Mouse (Mus musculus): ENCODE measurements at regions not wholly inside any gene's neighbourhood (a gene's known extent, or its start where the extent isn't known, plus 50 kb on each side); places are given as distances from the start of the nearest gene placed in this dataset.

- TF ChIP-seq E2F4 (IDR thresholded peaks at IDR 0.05; ENCODE audit: insufficient read depth): no peak
- no peak for TF ChIP-seq REST (IDR thresholded peaks at IDR 0.05; ENCODE audit: insufficient read depth, insufficient read length)
- Histone ChIP-seq H3ac (ENCODE audit: control insufficient read depth, insufficient read length) (no peak overlapping the region), H3K4me3 (no peak overlapping the region), H3K27me3 (ENCODE audit: control insufficient read depth, insufficient read depth, insufficient read length) (no peaks in the 10 kb centered on the region), H3K36me3 (ENCODE audit: control insufficient read depth, insufficient read depth) (no peaks in the 10 kb centered on the region), H3K4me2 (ENCODE audit: low read depth) (no peak overlapping the region), H3K79me2 (ENCODE audit: control insufficient read depth, insufficient read depth) (no peaks in the 10 kb centered on the region)
Observed at GRCm38 (mm10) chr12:109539046-109539445, 61.1 kb downstream of the Rtl1 start.

DNA sequence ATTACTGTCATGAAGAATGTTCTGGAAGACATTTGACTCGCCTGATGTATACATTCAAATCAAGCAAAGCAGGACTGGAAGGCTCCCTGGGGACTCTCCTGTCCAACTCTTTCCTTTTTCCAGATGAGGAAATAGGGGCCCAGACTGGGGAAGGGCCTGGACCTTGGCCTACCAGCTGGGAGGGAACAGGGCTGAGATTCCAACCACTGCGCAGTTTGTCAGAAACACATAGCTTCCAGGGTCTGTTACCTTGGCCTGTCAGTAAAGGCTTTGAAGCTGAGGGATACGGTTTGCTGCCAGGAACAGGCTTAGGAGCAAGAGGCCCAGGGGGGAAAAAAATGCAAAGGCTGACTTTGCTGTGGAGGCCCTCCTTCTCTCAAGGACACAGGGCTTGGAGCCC lies 61.5 kb downstream of the Rtl1 start:
- Histone ChIP-seq H3K4me3 (no peak overlapping the region), H3K4me2 (ENCODE audit: low read depth) (no peak overlapping the region), H3K36me3 (ENCODE audit: control insufficient read depth, insufficient read depth) (no peaks in the 10 kb centered on the region), H3ac (ENCODE audit: control insufficient read depth, insufficient read length) (no peak overlapping the region), H3K79me2 (ENCODE audit: control insufficient read depth, insufficient read depth) (no peaks in the 10 kb centered on the region), H3K27me3 (ENCODE audit: control insufficient read depth, insufficient read depth, insufficient read length) (no peaks in the 10 kb centered on the region)
- no peak for TF ChIP-seq POLR2AphosphoS2 (IDR thresholded peaks at IDR 0.05; ENCODE audit: insufficient read length, low read depth)
- no peak for TF ChIP-seq SRF (IDR thresholded peaks at IDR 0.05; ENCODE audit: control insufficient read depth, insufficient read length, low read depth)
- TF ChIP-seq MYOD1 (IDR thresholded peaks at IDR 0.05; ENCODE audit: control insufficient read depth in 1 of 3, insufficient read length in 2 of 3, low read depth in 2 of 3): no peak
- no peak for TF ChIP-seq CEBPB (IDR thresholded peaks at IDR 0.05; ENCODE audit: insufficient read depth, poor library complexity, severe bottlenecking)
- no peak for TF ChIP-seq USF1 (IDR thresholded peaks at IDR 0.05; ENCODE audit: low read depth)
- no peak for TF ChIP-seq POLR2A (IDR thresholded peaks at IDR 0.05; ENCODE audit: insufficient read length, low read depth)
- no peak for TF ChIP-seq MYOG (IDR thresholded peaks at IDR 0.05; ENCODE audit: control insufficient read depth in 1 of 3, insufficient read depth in 1 of 3, insufficient read length in 2 of 3, low read depth in 2 of 3)
- TF ChIP-seq REST (IDR thresholded peaks at IDR 0.05; ENCODE audit: insufficient read depth, insufficient read length): no peak
- no peak for TF ChIP-seq TCF3 (IDR thresholded peaks at IDR 0.05; ENCODE audit: insufficient read length, low read depth)
- no peak for TF ChIP-seq MAX (IDR thresholded peaks at IDR 0.05; ENCODE audit: low read depth)
- no peak for TF ChIP-seq TCF12 (IDR thresholded peaks at IDR 0.05; ENCODE audit: insufficient read depth, poor library complexity, severe bottlenecking)
- no peak for TF ChIP-seq E2F4 (IDR thresholded peaks at IDR 0.05; ENCODE audit: insufficient read depth)

DNA sequence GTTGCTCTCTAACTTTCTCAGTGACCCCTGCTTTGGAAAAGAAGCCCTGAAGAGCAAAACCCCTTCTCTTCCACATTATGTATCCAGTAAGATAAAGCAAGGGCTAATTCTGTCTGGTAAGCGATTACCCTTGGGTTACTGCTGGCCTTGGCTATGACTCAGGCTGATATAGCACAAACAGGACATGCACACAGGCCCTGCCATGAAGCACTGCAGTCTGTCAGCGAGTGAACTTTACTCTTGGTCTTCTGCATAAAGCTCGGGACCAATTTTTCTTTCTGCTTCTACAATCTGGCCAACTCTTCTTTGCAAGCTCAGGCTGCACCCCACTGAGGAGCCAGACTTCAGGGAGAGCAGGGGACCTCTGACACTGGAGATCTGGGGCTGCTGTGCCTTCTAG lies 63.6 kb downstream of the Rtl1 start:
- H3K36me3 ChIP-seq (ENCODE audit: control insufficient read depth, insufficient read depth): no peaks in the 10 kb centered on the region
- no peaks in the 10 kb centered on the region for H3K79me2 ChIP-seq (ENCODE audit: control insufficient read depth, insufficient read depth)
- no peak overlapping the region for H3ac ChIP-seq (ENCODE audit: control insufficient read depth, insufficient read length)
- no peaks in the 10 kb centered on the region for H3K27me3 ChIP-seq (ENCODE audit: control insufficient read depth, insufficient read depth, insufficient read length)
- no peak overlapping the region for H3K4me3 ChIP-seq
- no peak overlapping the region for H3K4me2 ChIP-seq (ENCODE audit: low read depth)
- TF ChIP-seq MAX (IDR thresholded peaks at IDR 0.05; ENCODE audit: low read depth): no peak
- TF ChIP-seq REST (IDR thresholded peaks at IDR 0.05; ENCODE audit: insufficient read depth, insufficient read length): no peak
- no peak for TF ChIP-seq TCF3 (IDR thresholded peaks at IDR 0.05; ENCODE audit: insufficient read length, low read depth)
- no peak for TF ChIP-seq USF1 (IDR thresholded peaks at IDR 0.05; ENCODE audit: low read depth)
- TF ChIP-seq MYOD1 (IDR thresholded peaks at IDR 0.05; ENCODE audit: control insufficient read depth in 1 of 3, insufficient read length in 2 of 3, low read depth in 2 of 3): no peak
- no peak for TF ChIP-seq E2F4 (IDR thresholded peaks at IDR 0.05; ENCODE audit: insufficient read depth)
- no peak for TF ChIP-seq SRF (IDR thresholded peaks at IDR 0.05; ENCODE audit: control insufficient read depth, insufficient read length, low read depth)
- TF ChIP-seq POLR2A (IDR thresholded peaks at IDR 0.05; ENCODE audit: insufficient read length, low read depth): no peak
- TF ChIP-seq TCF12 (IDR thresholded peaks at IDR 0.05; ENCODE audit: insufficient read depth, poor library complexity, severe bottlenecking): no peak
- no peak for TF ChIP-seq MYOG (IDR thresholded peaks at IDR 0.05; ENCODE audit: control insufficient read depth in 1 of 3, insufficient read depth in 1 of 3, insufficient read length in 2 of 3, low read depth in 2 of 3)
- TF ChIP-seq CEBPB (IDR thresholded peaks at IDR 0.05; ENCODE audit: insufficient read depth, poor library complexity, severe bottlenecking): no peak
- TF ChIP-seq POLR2AphosphoS2 (IDR thresholded peaks at IDR 0.05; ENCODE audit: insufficient read length, low read depth): no peak

GRCm38 (mm10) chr12:109532392-109532791 lies 67.7 kb downstream of the Rtl1 start:
- no peak overlapping the region for H3K4me3 ChIP-seq
- TF ChIP-seq TCF12 (IDR thresholded peaks at IDR 0.05; ENCODE audit: insufficient read depth, poor library complexity, severe bottlenecking) (no peak), SRF (IDR thresholded peaks at IDR 0.05; ENCODE audit: control insufficient read depth, insufficient read length, low read depth) (no peak), REST (IDR thresholded peaks at IDR 0.05; ENCODE audit: insufficient read depth, insufficient read length) (no peak), MAX (IDR thresholded peaks at IDR 0.05; ENCODE audit: low read depth) (no peak), POLR2A (IDR thresholded peaks at IDR 0.05; ENCODE audit: insufficient read length, low read depth) (no peak), TCF3 (IDR thresholded peaks at IDR 0.05; ENCODE audit: insufficient read length, low read depth) (no peak)
- H3K4me2 ChIP-seq (ENCODE audit: low read depth): no peak overlapping the region
- no peaks in the 10 kb centered on the region for H3K36me3 ChIP-seq (ENCODE audit: control insufficient read depth, insufficient read depth)
- no peaks in the 10 kb centered on the region for H3K79me2 ChIP-seq (ENCODE audit: control insufficient read depth, insufficient read depth)
- no peak overlapping the region for H3ac ChIP-seq (ENCODE audit: control insufficient read depth, insufficient read length)
- no peaks in the 10 kb centered on the region for H3K27me3 ChIP-seq (ENCODE audit: control insufficient read depth, insufficient read depth, insufficient read length)

GRCm38 (mm10) chr12:109531347-109532023 lies 68.6 kb downstream of the Rtl1 start:
- H3K4me3 ChIP-seq: no peak overlapping the region
- no peaks in the 10 kb centered on the region for H3K79me2 ChIP-seq (ENCODE audit: control insufficient read depth, insufficient read depth)
- no peak overlapping the region for H3K4me2 ChIP-seq (ENCODE audit: low read depth)
- TF ChIP-seq REST (IDR thresholded peaks at IDR 0.05; ENCODE audit: insufficient read depth, insufficient read length): no peak
- TF ChIP-seq POLR2A (IDR thresholded peaks at IDR 0.05; ENCODE audit: insufficient read length, low read depth): no peak
- TF ChIP-seq CEBPB (IDR thresholded peaks at IDR 0.05; ENCODE audit: insufficient read depth, poor library complexity, severe bottlenecking): no peak
- no peak for TF ChIP-seq MYOD1 (IDR thresholded peaks at IDR 0.05; ENCODE audit: control insufficient read depth in 1 of 3, insufficient read length in 2 of 3, low read depth in 2 of 3)
- TF ChIP-seq SRF (IDR thresholded peaks at IDR 0.05; ENCODE audit: control insufficient read depth, insufficient read length, low read depth): no peak
- TF ChIP-seq MAX (IDR thresholded peaks at IDR 0.05; ENCODE audit: low read depth): no peak
- no peak overlapping the region for H3ac ChIP-seq (ENCODE audit: control insufficient read depth, insufficient read length)
- no peaks in the 10 kb centered on the region for H3K27me3 ChIP-seq (ENCODE audit: control insufficient read depth, insufficient read depth, insufficient read length)
- no peaks in the 10 kb centered on the region for H3K36me3 ChIP-seq (ENCODE audit: control insufficient read depth, insufficient read depth)

Measured in myocyte (in vitro differentiated cells).